Mouse (Mus musculus): ENCODE measurements around the gene Gpr143. TPM values are rescaled to one million over a fixed set of nuclear protein-coding genes. Genes with fewer than 3 reads are reported as not detected.

Gene Gpr143
- total RNA-seq, 1 experiment: 0.67 TPM

GRCm38 (mm10) chrX:152762855-152763254, 18.9 kb upstream of the Gpr143 start:
- H3K4me3 ChIP-seq (ENCODE audit: insufficient read depth in 1 of 2, low read depth in 1 of 2, low read length in 2 of 2, poor library complexity in 1 of 2, severe bottlenecking in 1 of 2): no peak overlapping the region
- H3K9ac ChIP-seq (ENCODE audit: insufficient read depth, low read depth, low read length, poor library complexity, severe bottlenecking): no peak overlapping the region
- H3K27ac ChIP-seq (ENCODE audit: insufficient read depth, low read depth, low read length, poor library complexity, severe bottlenecking): no peak overlapping the region
- no peaks in the 10 kb centered on the region for H3K9me3 ChIP-seq (ENCODE audit: control insufficient read depth, insufficient read depth, low read depth, low read length)
- DNase-seq (ENCODE audit: low read depth, low spot score): no peak
- 0 out of 4 replicates have a peak, but pooled peaks cover 0 to 1% of the 10 kb centered on the region in 2 experiments for H3K4me1 ChIP-seq (ENCODE audit: control insufficient read depth in 2 of 2, insufficient read depth in 2 of 2, low read length in 2 of 2, poor library complexity in 1 of 2)
- no peaks in the 10 kb centered on the region for H3K36me3 ChIP-seq (ENCODE audit: control insufficient read depth, insufficient read depth, low read length, poor library complexity, severe bottlenecking)
- in situ Hi-C loops (cut with MboI; ENCODE audit: low sequenced_read_pairs in 2 of 2, unreplicated experiment in 2 of 2): no loop called here
- no peak for TF ChIP-seq MAFK (IDR thresholded peaks at IDR 0.05; ENCODE audit: insufficient read depth, low read depth, low read length)
- TF ChIP-seq CHD2 (IDR thresholded peaks at IDR 0.05; ENCODE audit: low read depth, low read length): no peak
- TF ChIP-seq ZNF384 (IDR thresholded peaks at IDR 0.05; ENCODE audit: low read depth, low read length): no peak
- TF ChIP-seq ZC3H11A (IDR thresholded peaks at IDR 0.05; ENCODE audit: borderline replicate concordance, low read depth, low read length): no peak
- no peak for TF ChIP-seq HCFC1 (IDR thresholded peaks at IDR 0.05; ENCODE audit: borderline replicate concordance, insufficient read depth, low read length)

- Histone ChIP-seq H3K9me3 (ENCODE audit: control insufficient read depth, insufficient read depth, low read depth, low read length) (no peaks in the 10 kb centered on the region), H3K36me3 (ENCODE audit: control insufficient read depth, insufficient read depth, low read length, poor library complexity, severe bottlenecking) (no peaks in the 10 kb centered on the region), H3K4me3 (ENCODE audit: insufficient read depth in 1 of 2, low read depth in 1 of 2, low read length in 2 of 2, poor library complexity in 1 of 2, severe bottlenecking in 1 of 2) (no peak overlapping the region), H3K4me1 (ENCODE audit: control insufficient read depth in 2 of 2, insufficient read depth in 2 of 2, low read length in 2 of 2, poor library complexity in 1 of 2) (0 out of 4 replicates have a peak, but pooled peaks cover 0 to 1% of the 10 kb centered on the region in 2 experiments), H3K9ac (ENCODE audit: insufficient read depth, low read depth, low read length, poor library complexity, severe bottlenecking) (no peak overlapping the region), H3K27ac (ENCODE audit: insufficient read depth, low read depth, low read length, poor library complexity, severe bottlenecking) (no peak overlapping the region)
- in situ Hi-C loops (cut with MboI; ENCODE audit: low sequenced_read_pairs in 2 of 2, unreplicated experiment in 2 of 2): no loop called here
- no peak for TF ChIP-seq CHD2 (IDR thresholded peaks at IDR 0.05; ENCODE audit: low read depth, low read length)
- no peak for TF ChIP-seq HCFC1 (IDR thresholded peaks at IDR 0.05; ENCODE audit: borderline replicate concordance, insufficient read depth, low read length)
- no peak for TF ChIP-seq ZNF384 (IDR thresholded peaks at IDR 0.05; ENCODE audit: low read depth, low read length)
- TF ChIP-seq ZC3H11A (IDR thresholded peaks at IDR 0.05; ENCODE audit: borderline replicate concordance, low read depth, low read length): no peak
- TF ChIP-seq MAFK (IDR thresholded peaks at IDR 0.05; ENCODE audit: insufficient read depth, low read depth, low read length): no peak
- DNase-seq (ENCODE audit: low read depth, low spot score): no peak
Measured at GRCm38 (mm10) chrX:152764171-152764570, 17.6 kb upstream of the Gpr143 start.

- H3K36me3 ChIP-seq (ENCODE audit: control insufficient read depth, insufficient read depth, low read length, poor library complexity, severe bottlenecking): no peaks in the 10 kb centered on the region
- TF ChIP-seq HCFC1 (IDR thresholded peaks at IDR 0.05; ENCODE audit: borderline replicate concordance, insufficient read depth, low read length) (no peak), ZNF384 (IDR thresholded peaks at IDR 0.05; ENCODE audit: low read depth, low read length) (no peak), MAFK (IDR thresholded peaks at IDR 0.05; ENCODE audit: insufficient read depth, low read depth, low read length) (no peak)
- no peak for DNase-seq (ENCODE audit: low read depth, low spot score)
- peak within 1 kb of the TSS; percentile 82 for H3K9ac ChIP-seq (ENCODE audit: insufficient read depth, low read depth, low read length, poor library complexity, severe bottlenecking)
- H3K4me1 ChIP-seq (ENCODE audit: control insufficient read depth in 2 of 2, insufficient read depth in 2 of 2, low read length in 2 of 2, poor library complexity in 1 of 2): no peaks in the 10 kb centered on the region
- peak within 1 kb of the TSS; percentile 78 for H3K27ac ChIP-seq (ENCODE audit: insufficient read depth, low read depth, low read length, poor library complexity, severe bottlenecking)
- H3K9me3 ChIP-seq (ENCODE audit: control insufficient read depth, insufficient read depth, low read depth, low read length): no peaks in the 10 kb centered on the region
- in situ Hi-C loops (cut with MboI; ENCODE audit: low sequenced_read_pairs in 2 of 2, unreplicated experiment in 2 of 2): no loop called here
- peak within 1 kb of the TSS; percentile 91 to 92 for H3K4me3 ChIP-seq (ENCODE audit: insufficient read depth in 1 of 2, low read depth in 1 of 2, low read length in 2 of 2, poor library complexity in 1 of 2, severe bottlenecking in 1 of 2)
Measured at GRCm38 (mm10) chrX:152768891-152769599, 12.7 kb upstream of the Gpr143 start, which contains the start of gene Shroom2. Gene Shroom2 (minus strand): TSS chrX:152769465.

GRCm38 (mm10) chrX:152769600-152770157, 12.0 kb upstream of the Gpr143 start:
- H3K4me1 ChIP-seq (ENCODE audit: control insufficient read depth in 2 of 2, insufficient read depth in 2 of 2, low read length in 2 of 2, poor library complexity in 1 of 2): no peaks in the 10 kb centered on the region
- peak overlapping the region; percentile 82 for H3K9ac ChIP-seq (ENCODE audit: insufficient read depth, low read depth, low read length, poor library complexity, severe bottlenecking)
- H3K4me3 ChIP-seq (ENCODE audit: insufficient read depth in 1 of 2, low read depth in 1 of 2, low read length in 2 of 2, poor library complexity in 1 of 2, severe bottlenecking in 1 of 2): peak overlapping the region; percentile 91 to 92
- in situ Hi-C loops (cut with MboI; ENCODE audit: low sequenced_read_pairs in 2 of 2, unreplicated experiment in 2 of 2): no loop called here
- no peaks in the 10 kb centered on the region for H3K36me3 ChIP-seq (ENCODE audit: control insufficient read depth, insufficient read depth, low read length, poor library complexity, severe bottlenecking)
- DNase-seq (ENCODE audit: low read depth, low spot score): peak; percentile 55
- no peaks in the 10 kb centered on the region for H3K9me3 ChIP-seq (ENCODE audit: control insufficient read depth, insufficient read depth, low read depth, low read length)
- TF ChIP-seq MAFK (IDR thresholded peaks at IDR 0.05; ENCODE audit: insufficient read depth, low read depth, low read length) (no peak), CHD2 (IDR thresholded peaks at IDR 0.05; ENCODE audit: low read depth, low read length) (no peak), ZC3H11A (IDR thresholded peaks at IDR 0.05; ENCODE audit: borderline replicate concordance, low read depth, low read length) (no peak), HCFC1 (IDR thresholded peaks at IDR 0.05; ENCODE audit: borderline replicate concordance, insufficient read depth, low read length) (no peak), ZNF384 (IDR thresholded peaks at IDR 0.05; ENCODE audit: low read depth, low read length) (no peak)
- peak overlapping the region; percentile 78 for H3K27ac ChIP-seq (ENCODE audit: insufficient read depth, low read depth, low read length, poor library complexity, severe bottlenecking)

All from ES-E14 (cell line).